Mouse (Mus musculus): ENCODE measurements around the gene Pnpla8.

Pnpla8 gene

DNA sequence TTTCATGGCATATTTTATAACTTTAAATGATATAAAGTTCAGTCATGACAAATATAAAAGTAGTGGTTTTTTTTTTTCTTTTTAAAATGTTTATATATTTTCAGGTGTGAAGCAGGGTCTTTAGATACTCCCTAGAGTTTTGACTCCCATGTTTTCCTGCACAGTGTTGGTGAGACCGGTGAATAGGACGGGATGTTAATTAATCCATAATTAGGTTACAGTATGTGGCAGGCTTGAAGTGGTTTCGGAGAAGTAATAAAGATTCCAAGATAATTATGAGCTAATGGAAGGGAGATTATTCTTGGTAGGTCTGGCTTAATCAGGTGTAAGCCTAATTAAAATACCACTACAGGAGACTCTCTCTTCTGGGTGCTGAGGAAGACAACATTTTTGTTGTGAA, 125.0 kb downstream of the Pnpla8 start:
- no peak for DNase-seq (ENCODE audit: low spot score)

GRCm38 (mm10) chr12:44355116-44355515, 133.9 kb downstream of the Pnpla8 start:
- DNase-seq (ENCODE audit: low spot score), result no peak

GRCm38 (mm10) chr12:44357460-44357859, 136.3 kb downstream of the Pnpla8 start:
- DNase-seq (ENCODE audit: low spot score), result no peak

- DNase-seq (ENCODE audit: low spot score), result no peak
Measured at GRCm38 (mm10) chr12:44357881-44358280, 136.7 kb downstream of the Pnpla8 start.

DNA sequence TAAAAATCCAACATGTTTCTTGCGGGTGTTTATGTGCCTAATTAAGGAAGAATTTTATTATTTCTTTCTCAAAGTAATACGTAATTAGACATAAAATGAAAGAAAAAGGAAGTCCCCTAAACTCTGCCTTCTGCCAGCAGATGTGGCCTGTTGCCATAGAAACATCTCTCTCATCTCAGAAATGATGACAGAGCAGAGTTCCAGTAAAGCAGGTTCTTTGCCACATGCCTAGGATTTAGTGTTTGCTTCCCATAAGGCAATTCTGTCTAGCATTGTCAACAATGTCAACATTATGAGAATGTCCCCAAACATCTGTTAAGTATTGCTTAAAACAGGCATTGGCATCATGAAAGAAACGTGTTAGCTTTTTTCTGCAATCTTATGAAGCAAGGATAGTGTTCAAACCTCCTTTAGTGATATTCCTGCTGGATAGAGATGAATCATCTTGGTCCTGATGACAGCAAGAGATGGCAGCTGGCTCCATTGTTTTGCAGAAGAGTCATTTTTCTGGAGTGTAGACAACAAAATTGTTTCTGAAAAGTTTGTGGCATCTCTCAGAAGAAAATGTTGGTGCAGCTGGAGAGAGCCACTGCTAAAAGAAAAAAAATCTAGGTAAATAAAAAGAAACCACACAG, 150.0 kb downstream of the Pnpla8 start:
- no peak for DNase-seq (ENCODE audit: low spot score)

All from spleen, adult 12 weeks (tissue).